Mouse (Mus musculus): ENCODE measurements around the gene Gmfb. TPM values are rescaled to one million over a fixed set of nuclear protein-coding genes. Genes with fewer than 3 reads are reported as not detected.

The Gmfb gene
- total and polyA plus RNA-seq, 3 experiments = 27.2 to 97.6 (median 70.1) TPM

- Histone ChIP-seq H3K27me3 (replicated peaks) (no peaks in the 10 kb centered on the region), H3K4me3 (replicated peaks in 1 of 3; ENCODE audit: low read depth in 2 of 3, low read length in 2 of 3, poor library complexity in 1 of 3) (no peak overlapping the region), H3K9me3 (replicated peaks; ENCODE audit: low read length) (no peaks in the 10 kb centered on the region), H3K4me2 (ENCODE audit: insufficient read depth, low read depth, poor library complexity, severe bottlenecking) (no peak overlapping the region), H3K4me1 (ENCODE audit: control insufficient read depth in 1 of 2, insufficient read depth in 2 of 2) (peaks cover 2 to 7% of the 10 kb centered on the region in 2 experiments; a peak in 2 of 4 replicates), H3K27ac (ENCODE audit: insufficient read depth, low read depth) (no peak overlapping the region), H3K9ac (ENCODE audit: insufficient read depth, low read depth) (no peak overlapping the region), H3K36me3 (replicated peaks in 1 of 2; ENCODE audit: control insufficient read depth in 1 of 2, insufficient read depth in 1 of 2, low read length in 1 of 2) (peaks cover 10 to 38% of the 10 kb centered on the region in 2 experiments), H3K79me2 (replicated peaks; ENCODE audit: control insufficient read depth, extremely low read depth, insufficient read depth, poor library complexity, severe bottlenecking) (no peaks in the 10 kb centered on the region)
- no peak for TF ChIP-seq ZC3H11A (IDR thresholded peaks at IDR 0.05; ENCODE audit: low read depth, low read length)
- dilution Hi-C loops (cut with MboI; ENCODE audit: extremely low pct_ligation_motif_present, extremely low pct_unique_long_range_greater_than_20kb, low sequenced_read_pairs) = no loop called here
- in situ Hi-C loops (cut with MboI; ENCODE audit: low pct_ligation_motif_present, low pct_unique_long_range_greater_than_20kb, low sequenced_read_pairs) = no loop called here
- DNase-seq (ENCODE audit: extremely low read depth) = no peak
Observed at GRCm38 (mm10) chr14:46845706-46846105, 23.7 kb upstream of the Gmfb start.

GRCm38 (mm10) chr14:46839326-46839725 lies 17.3 kb upstream of the Gmfb start:
- H3K9ac ChIP-seq (ENCODE audit: insufficient read depth, low read depth) = no peak overlapping the region
- DNase-seq (ENCODE audit: extremely low read depth) = no peak
- peaks cover 2% of the 10 kb centered on the region for H3K9me3 ChIP-seq (replicated peaks; ENCODE audit: low read length)
- TF ChIP-seq IRF4 (IDR thresholded peaks at IDR 0.05; ENCODE audit: low read depth, low read length) = no peak
- no peak for TF ChIP-seq EP300 (IDR thresholded peaks at IDR 0.05; ENCODE audit: low read length)
- no peak for TF ChIP-seq USF2 (conservative IDR thresholded peaks at IDR 0.05; ENCODE audit: low read depth, low read length)
- no peak for TF ChIP-seq MAFK (IDR thresholded peaks at IDR 0.05; ENCODE audit: insufficient replicate concordance, low read length)
- no peak for TF ChIP-seq PAX5 (IDR thresholded peaks at IDR 0.05; ENCODE audit: low read length)
- no peak for TF ChIP-seq NRF1 (IDR thresholded peaks at IDR 0.05; ENCODE audit: low read depth, low read length)
- TF ChIP-seq MAZ (IDR thresholded peaks at IDR 0.05; ENCODE audit: low read depth, low read length) = no peak
- TF ChIP-seq SMC3 (IDR thresholded peaks at IDR 0.05; ENCODE audit: low read depth, low read length) = no peak
- no peak for TF ChIP-seq POLR2AphosphoS2 (IDR thresholded peaks at IDR 0.05; ENCODE audit: low read depth, low read length)
- no peak for TF ChIP-seq ZNF384 (IDR thresholded peaks at IDR 0.05; ENCODE audit: low read depth, low read length)
- TF ChIP-seq TBP (conservative IDR thresholded peaks at IDR 0.05; ENCODE audit: low read depth, low read length) = no peak
- no peak for TF ChIP-seq NELFE (IDR thresholded peaks at IDR 0.05; ENCODE audit: low read depth, low read length)
- no peak for TF ChIP-seq JUND (conservative IDR thresholded peaks at IDR 0.05; ENCODE audit: low read depth, low read length)
- H3K4me2 ChIP-seq (ENCODE audit: insufficient read depth, low read depth, poor library complexity, severe bottlenecking) = no peak overlapping the region
- no peak overlapping the region for H3K4me3 ChIP-seq (replicated peaks in 1 of 3; ENCODE audit: low read depth in 2 of 3, low read length in 2 of 3, poor library complexity in 1 of 3)
- in situ Hi-C loops (cut with MboI; ENCODE audit: low pct_ligation_motif_present, low pct_unique_long_range_greater_than_20kb, low sequenced_read_pairs) = no loop called here
- dilution Hi-C loops (cut with MboI; ENCODE audit: extremely low pct_ligation_motif_present, extremely low pct_unique_long_range_greater_than_20kb, low sequenced_read_pairs) = no loop called here
- H3K27ac ChIP-seq (ENCODE audit: insufficient read depth, low read depth) = no peak overlapping the region
- no peaks in the 10 kb centered on the region for H3K27me3 ChIP-seq (replicated peaks)
- H3K36me3 ChIP-seq (replicated peaks in 1 of 2; ENCODE audit: control insufficient read depth in 1 of 2, insufficient read depth in 1 of 2, low read length in 1 of 2) = peaks cover 11 to 29% of the 10 kb centered on the region in 2 experiments
- H3K79me2 ChIP-seq (replicated peaks; ENCODE audit: control insufficient read depth, extremely low read depth, insufficient read depth, poor library complexity, severe bottlenecking) = no peaks in the 10 kb centered on the region
- peaks cover 2 to 12% of the 10 kb centered on the region in 2 experiments; a peak in 2 of 4 replicates for H3K4me1 ChIP-seq (ENCODE audit: control insufficient read depth in 1 of 2, insufficient read depth in 2 of 2)

Data from CH12.LX (cell line).